Mouse (Mus musculus) heart, adult 11 months (tissue): ENCODE data around the gene Vmn1r199.
"Not testable (repeated sequence)": the region's sequence is repeated elsewhere in the genome, so short reads cannot be mapped to it uniquely, and the experiment has no call there.

ENCODE experiments used
- DNase-seq: peaks from one replicate; pipeline ENCODE4 v3.0.0; 2022

Vmn1r199 gene

DNA sequence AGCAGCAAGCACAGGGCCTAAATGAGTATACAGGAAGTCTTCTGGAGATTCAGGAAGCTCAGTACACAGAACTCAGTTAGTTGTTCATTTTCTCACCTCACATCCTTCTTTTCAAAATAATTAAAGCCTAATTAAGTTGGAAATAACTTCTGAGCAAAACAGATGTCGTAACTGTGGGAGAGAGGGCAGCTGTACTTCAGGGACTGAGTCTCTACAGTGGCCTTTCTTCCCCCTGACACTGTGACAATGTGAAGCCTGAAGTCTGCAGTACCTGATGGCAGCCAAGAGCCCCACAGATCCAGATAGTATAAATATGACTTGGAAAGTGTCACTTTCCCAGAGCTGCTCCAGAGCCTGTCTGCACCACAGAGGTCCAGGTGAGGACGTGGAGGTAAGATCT is at the start of gene Vmn1r199:
Gene Vmn1r199, plus strand, starts transcription at position 301 of the 400 bp plus-strand sequence.
- DNase-seq = no peak

DNA sequence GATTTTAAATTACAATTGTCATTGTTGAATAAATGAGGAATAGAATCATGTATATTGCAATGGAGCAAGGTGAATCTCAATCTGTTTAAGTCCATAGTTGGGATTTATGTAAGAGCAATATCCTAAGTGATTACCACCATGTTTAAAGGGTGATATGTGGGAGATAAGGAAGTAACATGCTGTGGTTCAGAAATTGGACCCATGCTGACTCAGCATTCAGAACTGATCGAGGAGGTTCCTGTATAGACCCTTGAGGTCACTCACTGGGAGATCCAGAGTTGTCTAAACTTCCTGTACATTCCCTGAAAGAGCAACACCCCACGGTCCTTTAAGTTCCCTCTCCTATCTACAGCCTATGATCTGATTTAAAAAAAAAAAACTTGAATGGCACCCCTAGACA is 46.3 kb upstream of the Vmn1r199 start:
- DNase-seq = no peak

DNA sequence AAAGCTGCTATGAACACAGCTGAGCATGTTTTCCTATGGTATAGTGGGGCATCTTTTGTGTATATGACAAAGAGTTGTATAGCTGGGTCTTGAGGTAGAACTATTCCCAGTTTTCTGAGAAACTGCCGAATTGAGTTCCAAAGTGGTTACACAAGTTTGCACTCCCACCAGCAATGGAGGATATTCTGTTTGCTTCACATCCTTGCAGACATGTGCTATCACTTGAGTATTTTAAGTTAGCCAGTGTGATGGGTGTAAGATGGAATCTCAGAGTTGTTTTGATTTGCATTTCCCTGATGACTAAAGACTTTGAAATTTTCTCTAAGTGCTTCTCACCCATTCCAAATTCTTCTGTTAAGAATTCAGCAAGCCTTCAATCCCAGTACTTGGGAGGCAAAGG is 44.1 kb upstream of the Vmn1r199 start:
- DNase-seq = no peak

DNA sequence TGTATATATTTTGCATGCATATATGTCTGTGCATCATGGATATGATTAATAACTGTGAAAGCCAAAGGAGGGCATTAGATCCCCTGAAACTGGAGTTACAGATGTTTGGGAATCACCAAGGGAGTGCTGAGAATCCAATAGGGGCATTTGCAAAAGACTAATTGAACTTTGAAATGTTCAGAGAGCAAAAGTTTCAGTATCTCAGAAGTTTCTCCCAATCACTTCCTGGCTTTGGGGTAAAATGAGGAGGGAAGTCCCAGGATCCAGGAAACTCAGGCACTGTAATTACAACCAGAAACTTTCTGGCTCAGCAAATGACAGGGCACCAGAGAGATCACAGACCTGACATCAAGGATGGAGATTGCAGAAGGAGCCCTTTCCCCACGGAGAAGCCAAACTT is 29.6 kb upstream of the Vmn1r199 start, which contains the start of gene Vmn1r198:
Gene Vmn1r198, plus strand, starts transcription at position 301 of the 400 bp plus-strand sequence.
- DNase-seq = no peak

DNA sequence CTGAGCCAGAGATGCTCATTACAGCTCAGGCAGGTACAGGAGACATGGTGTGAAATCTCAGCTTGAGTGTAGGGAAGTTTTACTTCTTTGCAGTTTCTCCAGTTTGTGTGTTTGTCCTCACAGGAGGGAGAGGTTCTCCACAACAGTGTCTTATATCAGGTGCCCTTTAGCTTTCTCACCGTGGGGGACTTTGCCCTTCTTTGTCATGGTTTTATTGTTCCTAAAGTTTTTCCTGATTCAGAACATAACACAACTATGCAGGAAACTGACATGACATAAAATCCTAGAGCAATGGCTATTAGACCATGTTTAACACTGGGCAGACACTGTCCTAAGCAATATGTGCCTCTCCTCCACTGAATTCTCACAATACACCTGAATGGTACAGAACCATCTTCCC is 28.8 kb upstream of the Vmn1r199 start:
- DNase-seq = no peak

DNA sequence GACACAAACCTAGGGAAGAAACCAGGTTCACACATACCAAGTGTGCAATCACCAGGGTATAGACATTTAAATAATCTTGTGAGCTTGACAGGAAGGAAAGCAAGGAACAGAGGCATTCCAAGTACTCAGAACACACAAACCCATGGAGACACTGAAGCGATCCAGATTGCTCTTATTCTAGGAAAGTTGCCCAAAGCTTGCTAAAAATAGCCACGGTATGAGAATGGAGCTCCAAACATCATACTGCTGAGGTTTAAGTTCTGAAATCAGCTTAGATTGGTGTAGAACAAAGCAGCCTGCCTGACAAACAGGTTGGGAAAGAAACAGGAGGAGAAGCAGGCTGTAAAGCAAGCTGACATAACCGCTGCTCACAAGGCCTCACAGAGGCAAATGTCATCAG is 1.5 kb downstream of the Vmn1r199 start:
- not testable (repeated sequence) for DNase-seq

DNA sequence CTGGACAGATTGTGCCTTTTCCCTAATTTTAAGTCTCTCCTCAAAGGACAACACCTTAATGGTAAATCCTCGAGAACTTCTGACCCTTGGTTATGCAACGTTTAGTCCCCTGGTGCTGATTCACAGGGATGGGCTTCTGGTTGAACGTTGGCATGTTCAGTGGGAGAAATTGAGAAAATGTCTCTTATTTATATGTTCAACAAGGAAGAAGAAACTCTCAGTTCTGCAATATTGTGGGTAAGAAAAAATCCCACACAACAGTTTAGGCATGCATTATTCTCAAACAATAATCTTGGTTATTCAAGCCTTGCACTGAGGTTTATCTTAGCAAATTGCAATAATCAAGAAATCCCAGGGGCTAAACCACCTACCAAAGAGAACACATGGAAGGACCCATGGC is 3.8 kb downstream of the Vmn1r199 start:
- DNase-seq = no peak

DNA sequence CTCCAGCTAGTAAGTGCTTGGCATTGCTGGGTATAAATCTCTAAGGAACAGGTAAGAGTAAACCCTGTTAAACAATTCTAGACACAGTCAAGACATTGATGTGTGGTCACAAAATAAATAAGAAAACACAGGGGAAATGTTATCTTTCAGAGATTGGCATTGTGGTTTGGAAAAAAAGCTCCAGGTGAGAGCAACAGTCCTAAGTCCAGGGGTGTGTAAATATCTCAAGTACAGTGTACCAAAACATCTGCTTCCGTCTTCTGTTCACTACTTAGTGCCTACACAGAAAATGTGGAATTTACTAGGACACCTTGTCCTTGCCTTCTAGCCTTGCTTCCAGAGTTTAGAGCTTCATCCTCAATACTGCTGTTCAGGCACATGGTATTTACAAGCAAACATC is 7.4 kb downstream of the Vmn1r199 start:
- DNase-seq = no peak

DNA sequence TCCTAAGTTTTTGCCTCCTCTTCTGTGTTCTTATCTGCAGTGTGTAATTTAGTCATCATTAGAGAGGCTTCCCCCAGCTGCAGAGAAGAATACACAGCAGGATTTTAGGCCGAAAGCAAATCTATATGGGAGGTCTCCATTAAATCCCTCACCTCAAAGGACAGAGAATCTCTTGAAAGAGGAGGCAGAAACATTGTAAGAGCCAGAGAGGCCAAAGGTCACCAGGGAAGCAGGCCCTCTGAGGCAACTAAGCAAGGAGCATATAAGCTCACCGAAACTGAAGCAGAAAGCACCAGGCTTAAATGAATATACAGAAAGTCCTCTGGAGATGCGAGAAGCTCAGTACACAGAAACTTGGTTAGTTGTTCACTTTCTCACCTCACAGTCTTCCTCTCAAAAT is 10.5 kb downstream of the Vmn1r199 start, which contains the start of gene Vmn1r200:
Gene Vmn1r200, plus strand, starts transcription at position 301 of the 400 bp plus-strand sequence.
- no peak for DNase-seq

DNA sequence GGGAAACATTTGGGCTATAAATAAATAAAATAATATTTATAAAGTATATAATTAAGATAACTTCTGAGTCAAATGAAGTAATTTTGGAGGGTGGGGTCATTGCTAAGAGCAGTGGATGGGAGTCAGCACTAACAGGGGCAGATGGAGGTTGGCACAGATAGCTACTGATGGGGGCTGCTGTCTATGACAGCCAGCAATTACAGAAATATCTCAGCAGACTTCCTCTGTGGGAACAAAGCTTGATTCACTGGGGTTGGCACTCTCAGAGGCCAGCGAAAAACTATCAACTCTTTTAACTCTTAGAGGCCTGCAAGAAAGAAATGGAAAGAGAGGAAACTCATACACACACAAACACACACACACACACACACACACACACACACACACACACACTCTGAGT is 23.4 kb downstream of the Vmn1r199 start:
- DNase-seq = no peak
